Mouse (Mus musculus) kidney, postnatal 0 days (tissue): ENCODE data around the gene Actl11. TPM values are rescaled to one million over a fixed set of nuclear protein-coding genes. Genes with fewer than 3 reads are reported as not detected.

Experiments
- ATAC-seq: fragments of 200-750 bp; cut with Nextera tagmentation; replicated peaks from 2 replicates; pipeline ENCODE4 v1.8.0; 2017; ENCODE audit warnings: low read depth, moderate number of reproducible peaks, moderate TSS enrichment, moderate library complexity; ENCODE audit not compliant: low FRiP score
- DNase-seq: peaks from one replicate; pipeline ENCODE4 v3.0.0-alpha.2; 2016; ENCODE audit warnings: low spot score
- H3K27ac ChIP-seq: fragments of 300-500 bp; sonication (generic); 2 replicates; pipeline ENCODE4 v1.5.1; 2014; ENCODE audit warnings: mild to moderate bottlenecking
- H3K27me3 ChIP-seq: fragments of 300-500 bp; sonication (generic); 2 replicates; pipeline ENCODE4 v1.6.1; 2014; ENCODE audit warnings: low read length, mixed read lengths; ENCODE audit not compliant: insufficient read depth
- H3K36me3 ChIP-seq: fragments of 300-500 bp; sonication (generic); 2 replicates; pipeline ENCODE4 v1.6.1; 2014; ENCODE audit warnings: low read length, mixed read lengths; ENCODE audit not compliant: insufficient read depth
- H3K4me1 ChIP-seq: fragments of 300-500 bp; sonication (generic); replicated peaks from 2 replicates; pipeline ENCODE4 v1.6.1; 2014; ENCODE audit warnings: antibody characterized with exemption, low read length, mixed read lengths; ENCODE audit not compliant: insufficient read depth
- H3K4me2 ChIP-seq: fragments of 300-500 bp; sonication (generic); 2 replicates; pipeline ENCODE4 v1.6.1; 2014; ENCODE audit warnings: mild to moderate bottlenecking, low read length, moderate library complexity, mixed read lengths
- H3K4me3 ChIP-seq: fragments of 300-500 bp; sonication (generic); replicated peaks from 2 replicates; pipeline ENCODE4 v1.5.1; 2014; ENCODE audit warnings: low read depth, low read length
- H3K9ac ChIP-seq: fragments of 300-500 bp; sonication (generic); 2 replicates; pipeline ENCODE4 v1.6.1; 2014; ENCODE audit warnings: low read depth, low read length
- H3K9me3 ChIP-seq: fragments of 300-500 bp; sonication (generic); replicated peaks from 2 replicates; pipeline ENCODE4 v1.6.1; 2016; ENCODE audit warnings: low read length, inconsistent platforms, mixed read lengths
- CTCF ChIP-seq: IDR thresholded peaks from 2 replicates; pipeline ENCODE4 v1.5.1; 2016; ENCODE audit warnings: antibody characterized with exemption, low read depth, mild to moderate bottlenecking, moderate library complexity
- WGBS: fragments of 180-500 bp; shearing (Covaris S2); extraction: QIAGEN DNeasy Blood & Tissue Kit; methylation state at CpG from one replicate; pipeline ENCODE4 v1.1.7; 2014; 5-methylcytosine and 5-hydroxymethylcytosine counted together
- polyA plus RNA-seq: library from polyadenylated mRNA; unstranded; fragments of >200 nt; fragmentation: Nextera tagmentation; extraction: Ambion mirVana; gene quantifications from 2 replicates; pipeline ENCODE4 v1.2.1, GENCODE M21; 2015

Gene Actl11
- polyA plus RNA-seq, 1 experiment from 2014 or later: not detected

GRCm38 (mm10) chr9:107961881-107962280 is 33.6 kb downstream of the Actl11 start:
- Histone ChIP-seq H3K36me3 (peaks cover 9% of the 10 kb centered on the region), H3K27me3 (no peaks in the 10 kb centered on the region), H3K27ac (no peak overlapping the region), H3K9me3 (no peaks in the 10 kb centered on the region), H3K4me3 (no peak overlapping the region), H3K4me1 (no peaks in the 10 kb centered on the region), H3K9ac (no peak overlapping the region), H3K4me2 (no peak overlapping the region)
- WGBS: 45% methylated on average over 5 of the region's 5 CpGs
- peak; percentile 65 for TF ChIP-seq CTCF
- peak; percentile 67 for DNase-seq
- ATAC-seq: no peak

- H3K4me3 ChIP-seq: no peak overlapping the region
- H3K9ac ChIP-seq: no peak overlapping the region
- no peak for DNase-seq
- no peaks in the 10 kb centered on the region for H3K4me1 ChIP-seq
- 95% methylated on average over 9 of the region's 9 CpGs for WGBS
- no peak overlapping the region for H3K4me2 ChIP-seq
- ATAC-seq: no peak
- no peaks in the 10 kb centered on the region for H3K27me3 ChIP-seq
- H3K36me3 ChIP-seq: peaks cover 5% of the 10 kb centered on the region
- H3K9me3 ChIP-seq: no peaks in the 10 kb centered on the region
- TF ChIP-seq CTCF: no peak
- H3K27ac ChIP-seq: no peak overlapping the region
Observed at GRCm38 (mm10) chr9:107962916-107963315, 34.6 kb downstream of the Actl11 start.

GRCm38 (mm10) chr9:107963700-107964099 is 35.4 kb downstream of the Actl11 start:
- DNase-seq (peak; percentile 95), ATAC-seq (peak; percentile 55)
- no peak overlapping the region for H3K9ac ChIP-seq
- TF ChIP-seq CTCF: peak; percentile 98
- H3K4me2 ChIP-seq: no peak overlapping the region
- H3K27me3 ChIP-seq: no peaks in the 10 kb centered on the region
- H3K4me3 ChIP-seq: no peak overlapping the region
- 15% methylated on average over 5 of the region's 5 CpGs for WGBS
- peaks cover 4% of the 10 kb centered on the region for H3K36me3 ChIP-seq
- no peaks in the 10 kb centered on the region for H3K4me1 ChIP-seq
- no peak overlapping the region for H3K27ac ChIP-seq
- no peaks in the 10 kb centered on the region for H3K9me3 ChIP-seq

GRCm38 (mm10) chr9:107964681-107965080 is 36.4 kb downstream of the Actl11 start:
- DNase-seq (no peak), ATAC-seq (no peak)
- H3K27me3 ChIP-seq: no peaks in the 10 kb centered on the region
- H3K4me1 ChIP-seq: no peaks in the 10 kb centered on the region
- no peaks in the 10 kb centered on the region; the same call in 1 of the 2 replicates for H3K36me3 ChIP-seq
- no peak overlapping the region for H3K9ac ChIP-seq
- H3K4me3 ChIP-seq: no peak overlapping the region
- H3K9me3 ChIP-seq: no peaks in the 10 kb centered on the region
- H3K4me2 ChIP-seq: no peak overlapping the region
- WGBS: 90% methylated on average over 9 of the region's 9 CpGs
- TF ChIP-seq CTCF: no peak
- H3K27ac ChIP-seq: no peak overlapping the region

GRCm38 (mm10) chr9:107966676-107967075 is 38.4 kb downstream of the Actl11 start:
- H3K36me3 ChIP-seq: no peaks in the 10 kb centered on the region
- 77% methylated on average over 10 of the region's 10 CpGs for WGBS
- TF ChIP-seq CTCF: no peak

GRCm38 (mm10) chr9:107967437-107967836 is 39.2 kb downstream of the Actl11 start:
- no peak overlapping the region for H3K4me3 ChIP-seq
- H3K4me1 ChIP-seq: no peaks in the 10 kb centered on the region
- H3K9me3 ChIP-seq: no peaks in the 10 kb centered on the region
- H3K4me2 ChIP-seq: no peak overlapping the region
- no peak overlapping the region for H3K27ac ChIP-seq
- no peaks in the 10 kb centered on the region for H3K27me3 ChIP-seq
- no peak for ATAC-seq
- no peaks in the 10 kb centered on the region for H3K36me3 ChIP-seq
- no peak overlapping the region for H3K9ac ChIP-seq
- WGBS: 78% methylated on average over 6 of the region's 6 CpGs
- DNase-seq: no peak
- TF ChIP-seq CTCF: no peak

More at GRCm38 (mm10) chr9:107966676-107967075, 38.4 kb downstream of the Actl11 start:
- H3K4me3 ChIP-seq: no peak overlapping the region
- H3K27ac ChIP-seq: no peak overlapping the region
- H3K4me1 ChIP-seq: no peaks in the 10 kb centered on the region
- DNase-seq (no peak), ATAC-seq (no peak)
- no peak overlapping the region for H3K4me2 ChIP-seq
- H3K27me3 ChIP-seq: no peaks in the 10 kb centered on the region
- H3K9me3 ChIP-seq: no peaks in the 10 kb centered on the region
- H3K9ac ChIP-seq: no peak overlapping the region

- H3K36me3 ChIP-seq: no peaks in the 10 kb centered on the region
- no peak overlapping the region for H3K27ac ChIP-seq
- ATAC-seq (no peak), DNase-seq (no peak)
- TF ChIP-seq CTCF: no peak
- no peaks in the 10 kb centered on the region for H3K9me3 ChIP-seq
- 87% methylated on average over 7 of the region's 7 CpGs for WGBS
- H3K4me2 ChIP-seq: no peak overlapping the region
- no peak overlapping the region for H3K9ac ChIP-seq
- no peaks in the 10 kb centered on the region for H3K27me3 ChIP-seq
- no peaks in the 10 kb centered on the region for H3K4me1 ChIP-seq
- H3K4me3 ChIP-seq: no peak overlapping the region
Observed at GRCm38 (mm10) chr9:107968531-107968930, 40.3 kb downstream of the Actl11 start.
